Mouse (Mus musculus): Measurements from ENCODE around the gene Ehbp1l1.

GRCm38 (mm10) chr19:5739446-5739845 lies 13.3 kb upstream of the Ehbp1l1 start:
- no peak for TF ChIP-seq CTCF (IDR thresholded peaks at IDR 0.05; ENCODE audit: low read depth, low read length)
- TF ChIP-seq POLR2A (IDR thresholded peaks at IDR 0.05; ENCODE audit: extremely low read depth, insufficient read depth, low read length): no peak

Measured in liver, adult 2 months (tissue).